Mouse (Mus musculus): ENCODE results near the gene Rpl19. TPM values are rescaled to one million over a fixed set of nuclear protein-coding genes. Genes with fewer than 3 reads are reported as not detected.
A peak's percentile ranks its signal among the peaks of the same experiment; 100 is the strongest.

The Rpl19 gene
- polyA plus RNA-seq, 2 experiments = 735 to 1,005 TPM

DNA sequence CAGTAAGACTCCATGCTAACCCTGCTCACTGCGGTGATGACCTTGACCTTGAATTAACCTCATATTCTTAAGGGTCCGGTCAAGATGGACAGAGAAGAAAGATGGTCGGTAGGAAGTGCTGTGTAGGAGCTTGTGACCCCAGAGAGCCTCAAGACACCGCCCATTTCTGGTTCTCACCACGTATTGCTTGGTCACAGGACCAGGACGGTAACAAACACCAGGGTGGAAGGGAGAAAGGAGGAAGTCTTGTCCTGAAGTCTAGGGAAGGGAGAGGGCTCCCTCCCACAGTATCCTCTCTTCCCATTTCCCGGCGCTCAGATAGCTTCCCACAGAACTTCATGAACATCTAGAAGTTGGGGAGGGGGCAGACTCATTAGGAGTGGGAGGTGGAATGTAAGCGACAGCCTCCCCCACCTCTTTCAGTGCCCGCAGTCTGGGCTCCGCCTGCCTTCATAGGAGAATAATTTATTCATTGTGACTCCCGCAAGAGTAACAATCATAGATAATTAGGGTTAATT lies 25.2 kb downstream of the Rpl19 start:
- Histone ChIP-seq H3K9me3 (ENCODE audit: control insufficient read depth, low read length) (no peaks in the 10 kb centered on the region), H3K27ac (no peak overlapping the region), H3K36me3 (replicated peaks; ENCODE audit: control insufficient read depth, insufficient read depth, low read depth) (no peaks in the 10 kb centered on the region), H3K4me3 (ENCODE audit: insufficient read depth in 1 of 2, low read depth in 2 of 2, low read length in 2 of 2) (no peak overlapping the region), H3K27me3 (ENCODE audit: control insufficient read depth, insufficient read depth, low read length) (peaks cover 45% of the 10 kb centered on the region), H3K4me2 (ENCODE audit: low read depth) (peak overlapping the region; percentile 40; the same call in 1 of the 2 replicates), H3K9ac (replicated peaks) (no peak overlapping the region), H3K4me1 (replicated peaks; ENCODE audit: control insufficient read depth in 2 of 2, insufficient read depth in 2 of 2, low read length in 1 of 2) (no peaks in the 10 kb centered on the region)
- 5% methylated on average over 12 of the region's 12 CpGs for WGBS (ENCODE audit: insufficient replicate concordance)
- no peak for TF ChIP-seq EP300 (IDR thresholded peaks at IDR 0.05; ENCODE audit: low read depth)
- TF ChIP-seq CTCF (IDR thresholded peaks at IDR 0.05; ENCODE audit: low read depth) = no peak
- DNase-seq (ENCODE audit: low read depth in 3 of 3, low spot score in 3 of 3) (no peak), ATAC-seq (ENCODE audit: insufficient read depth) (no peak)

DNA sequence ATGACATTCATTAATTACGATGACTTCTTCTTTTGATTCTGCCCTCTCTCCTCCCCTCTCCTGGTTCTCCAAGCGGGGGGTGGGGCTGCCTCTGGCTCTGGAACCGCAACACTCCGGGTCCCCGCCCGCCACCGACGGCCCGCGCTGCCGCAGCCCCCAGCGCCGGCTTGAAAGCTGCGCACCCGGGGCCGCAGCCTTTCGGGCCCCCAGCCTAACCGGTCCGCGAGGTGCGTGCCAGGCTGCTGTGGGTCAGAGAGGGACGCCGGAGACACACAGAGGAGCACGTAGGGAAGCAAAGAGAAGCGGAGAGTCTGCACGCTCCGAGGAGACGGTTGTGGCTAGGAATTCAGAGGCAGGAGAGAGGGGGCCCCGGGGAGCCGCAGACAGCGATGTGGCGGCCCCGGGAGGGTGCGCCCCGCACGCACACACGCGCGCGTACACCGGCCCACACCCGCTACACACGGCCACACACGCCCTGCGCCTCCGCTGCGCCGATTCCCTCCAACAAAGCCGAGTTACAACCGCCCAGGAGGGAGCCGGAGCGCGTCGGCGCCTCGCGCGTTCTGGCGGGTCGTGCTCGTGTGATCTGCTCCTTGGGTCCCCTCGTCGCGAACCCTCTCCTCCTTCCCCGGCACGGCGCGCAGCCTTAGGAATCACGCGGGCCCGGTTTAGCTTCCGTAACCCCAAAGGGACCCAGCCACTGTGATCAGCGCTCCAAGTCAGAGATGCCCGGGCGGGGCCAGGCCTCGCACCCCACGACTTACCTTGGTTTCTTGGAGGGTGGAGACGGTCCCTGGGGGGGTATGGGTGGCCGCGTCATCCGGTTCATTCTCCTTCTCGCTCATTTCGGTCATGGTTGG lies 25.8 kb downstream of the Rpl19 start:
- Histone ChIP-seq H3K9ac (replicated peaks) (no peak overlapping the region), H3K9me3 (ENCODE audit: control insufficient read depth, low read length) (no peaks in the 10 kb centered on the region), H3K27me3 (ENCODE audit: control insufficient read depth, insufficient read depth, low read length) (peaks cover 45% of the 10 kb centered on the region), H3K36me3 (replicated peaks; ENCODE audit: control insufficient read depth, insufficient read depth, low read depth) (no peaks in the 10 kb centered on the region), H3K27ac (no peak overlapping the region), H3K4me3 (ENCODE audit: insufficient read depth in 1 of 2, low read depth in 2 of 2, low read length in 2 of 2) (peak overlapping the region in 1 of 2 experiments; percentile 15; a peak in 2 of 4 replicates), H3K4me2 (ENCODE audit: low read depth) (peak overlapping the region; percentile 40), H3K4me1 (replicated peaks; ENCODE audit: control insufficient read depth in 2 of 2, insufficient read depth in 2 of 2, low read length in 1 of 2) (no peaks in the 10 kb centered on the region)
- ATAC-seq (ENCODE audit: insufficient read depth) = no peak
- TF ChIP-seq EP300 (IDR thresholded peaks at IDR 0.05; ENCODE audit: low read depth) (no peak), CTCF (IDR thresholded peaks at IDR 0.05; ENCODE audit: low read depth) (no peak)
- 1% methylated on average over 75 of the region's 83 CpGs for WGBS (ENCODE audit: insufficient replicate concordance)
- no peak for DNase-seq (ENCODE audit: low read depth in 3 of 3, low spot score in 3 of 3)

DNA sequence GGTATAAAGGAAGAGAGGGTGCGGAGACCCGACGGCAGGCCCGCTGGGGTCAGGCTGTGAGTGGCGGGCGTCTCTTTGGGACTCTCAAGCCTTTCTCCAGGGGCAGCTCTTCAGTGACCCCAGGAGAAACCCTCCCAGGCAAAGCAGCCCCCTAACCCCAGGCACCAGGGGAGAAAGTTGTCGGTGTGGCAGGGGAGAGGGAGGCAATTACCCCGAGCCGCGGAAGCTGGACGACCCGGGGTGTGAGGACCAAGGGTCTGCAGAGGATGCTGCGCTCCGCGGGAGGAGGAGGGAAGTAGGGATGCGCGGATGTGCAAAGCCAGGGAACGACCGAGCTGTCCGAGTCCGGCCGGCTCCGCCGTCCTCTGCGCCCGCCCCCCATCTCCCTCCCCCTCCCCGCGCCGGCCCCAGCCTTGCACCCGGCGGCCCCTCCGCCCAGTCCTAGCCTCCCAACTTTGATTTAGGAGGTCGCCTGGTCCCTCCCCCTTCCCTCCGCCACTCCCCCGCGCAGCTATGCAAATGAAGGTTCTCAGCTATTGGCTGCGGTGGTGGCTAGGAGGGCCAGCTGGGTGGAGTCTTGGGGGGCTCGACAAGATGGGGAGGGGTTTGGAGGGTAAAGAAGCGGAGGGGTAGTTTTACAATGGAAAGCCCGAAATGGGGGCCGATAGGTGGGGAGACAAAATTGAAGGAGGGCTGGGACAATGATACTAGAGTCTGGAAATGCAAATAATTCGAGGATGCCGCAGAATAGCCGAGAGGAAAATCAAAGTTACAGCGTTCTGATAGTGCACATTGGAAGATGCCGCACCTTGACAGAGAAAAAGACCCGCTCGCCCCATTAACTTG lies 26.7 kb downstream of the Rpl19 start, which contains the start of gene Stac2:
Gene Stac2, minus strand, starts transcription at position 474 of the 846 bp plus-strand sequence.
- no peak for TF ChIP-seq EP300 (IDR thresholded peaks at IDR 0.05; ENCODE audit: low read depth)
- TF ChIP-seq CTCF (IDR thresholded peaks at IDR 0.05; ENCODE audit: low read depth) = no peak
- H3K4me2 ChIP-seq (ENCODE audit: low read depth) = peak within 1 kb of the TSS; percentile 40
- no peaks in the 10 kb centered on the region for H3K9me3 ChIP-seq (ENCODE audit: control insufficient read depth, low read length)
- no peak within 1 kb of the TSS for H3K27ac ChIP-seq
- ATAC-seq (ENCODE audit: insufficient read depth) (0 out of 2 replicates have a peak, but pooled peaks have one; percentile 18), DNase-seq (ENCODE audit: low read depth in 3 of 3, low spot score in 3 of 3) (no peak)
- peaks cover 45% of the 10 kb centered on the region for H3K27me3 ChIP-seq (ENCODE audit: control insufficient read depth, insufficient read depth, low read length)
- H3K36me3 ChIP-seq (replicated peaks; ENCODE audit: control insufficient read depth, insufficient read depth, low read depth) = no peaks in the 10 kb centered on the region
- H3K4me3 ChIP-seq (ENCODE audit: insufficient read depth in 1 of 2, low read depth in 2 of 2, low read length in 2 of 2) = peak within 1 kb of the TSS in 1 of 2 experiments; percentile 15; a peak in 2 of 4 replicates
- H3K4me1 ChIP-seq (replicated peaks; ENCODE audit: control insufficient read depth in 2 of 2, insufficient read depth in 2 of 2, low read length in 1 of 2) = no peaks in the 10 kb centered on the region
- no peak within 1 kb of the TSS for H3K9ac ChIP-seq (replicated peaks)
- 3% methylated on average over 41 of the region's 48 CpGs for WGBS (ENCODE audit: insufficient replicate concordance)

DNA sequence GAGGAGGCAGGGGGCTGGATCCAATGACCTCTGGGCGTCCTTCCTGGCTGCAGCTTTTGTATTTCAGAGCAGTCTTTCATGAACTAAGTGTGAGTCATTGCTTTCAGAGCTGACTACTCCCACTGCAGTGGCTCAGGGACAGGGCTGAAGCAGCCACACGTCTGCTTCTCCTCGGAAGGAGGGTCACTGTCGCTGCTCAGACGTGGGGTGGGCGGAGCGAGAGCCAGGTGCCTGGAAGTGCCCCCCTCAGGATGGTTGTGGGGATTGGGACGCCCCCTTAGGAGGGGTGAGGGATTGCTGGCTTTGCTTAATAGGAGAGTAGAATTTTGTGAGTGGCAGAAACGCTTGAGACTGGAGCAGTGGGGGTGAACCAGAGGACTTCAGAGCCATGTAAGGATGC lies 31.0 kb downstream of the Rpl19 start:
- H3K36me3 ChIP-seq (replicated peaks; ENCODE audit: control insufficient read depth, insufficient read depth, low read depth) = no peaks in the 10 kb centered on the region
- no peak overlapping the region for H3K4me2 ChIP-seq (ENCODE audit: low read depth)
- ATAC-seq (ENCODE audit: insufficient read depth) (no peak), DNase-seq (ENCODE audit: low read depth in 3 of 3, low spot score in 3 of 3) (no peak)
- H3K4me1 ChIP-seq (replicated peaks; ENCODE audit: control insufficient read depth in 2 of 2, insufficient read depth in 2 of 2, low read length in 1 of 2) = no peaks in the 10 kb centered on the region
- no peak for TF ChIP-seq CTCF (IDR thresholded peaks at IDR 0.05; ENCODE audit: low read depth)
- no peak for TF ChIP-seq EP300 (IDR thresholded peaks at IDR 0.05; ENCODE audit: low read depth)
- no peaks in the 10 kb centered on the region for H3K9me3 ChIP-seq (ENCODE audit: control insufficient read depth, low read length)
- H3K9ac ChIP-seq (replicated peaks) = no peak overlapping the region
- no peak overlapping the region for H3K4me3 ChIP-seq (ENCODE audit: insufficient read depth in 1 of 2, low read depth in 2 of 2, low read length in 2 of 2)
- peaks cover 20% of the 10 kb centered on the region for H3K27me3 ChIP-seq (ENCODE audit: control insufficient read depth, insufficient read depth, low read length)
- H3K27ac ChIP-seq = no peak overlapping the region
- 21% methylated on average over 9 of the region's 9 CpGs for WGBS (ENCODE audit: insufficient replicate concordance)
